Mouse (Mus musculus) midbrain, embryonic 11.5 days (tissue): ENCODE data around the gene Cd28. TPM values are rescaled to one million over a fixed set of nuclear protein-coding genes. Genes with fewer than 3 reads are reported as not detected.

Experiments
- ATAC-seq: fragments of 200-750 bp; cut with Nextera tagmentation; 2 replicates; pipeline ENCODE4 v1.8.0; 2017; ENCODE audit warnings: moderate TSS enrichment, moderate library complexity; ENCODE audit not compliant: low FRiP score
- DNase-seq: peaks from one replicate; pipeline ENCODE4 v3.0.0; 2015; ENCODE audit warnings: low spot score; ENCODE audit errors: missing footprints
- H3K27ac ChIP-seq: fragments of 300-500 bp; sonication (generic); 2 replicates; pipeline ENCODE4 v1.5.1; 2014; ENCODE audit warnings: low read depth, low read length
- H3K27me3 ChIP-seq: fragments of 300-500 bp; sonication (generic); 2 replicates; pipeline ENCODE4 v1.6.1; 2014; ENCODE audit warnings: mild to moderate bottlenecking, low read length, moderate library complexity, mixed read lengths; ENCODE audit not compliant: control insufficient read depth, insufficient read depth
- H3K36me3 ChIP-seq: fragments of 300-500 bp; sonication (generic); 2 replicates; pipeline ENCODE4 v1.6.1; 2014; ENCODE audit warnings: mild to moderate bottlenecking, low read length, moderate library complexity, mixed read lengths; ENCODE audit not compliant: control insufficient read depth, insufficient read depth
- H3K4me1 ChIP-seq: fragments of 300-500 bp; sonication (generic); 2 replicates; pipeline ENCODE4 v1.6.1; 2014; ENCODE audit warnings: low read length; ENCODE audit not compliant: control insufficient read depth, insufficient read depth
- H3K4me2 ChIP-seq: fragments of 300-500 bp; sonication (generic); 2 replicates; pipeline ENCODE4 v1.6.1; 2014; ENCODE audit warnings: mild to moderate bottlenecking, moderate library complexity
- H3K4me3 ChIP-seq: fragments of 300-500 bp; sonication (generic); 2 replicates; pipeline ENCODE4 v1.5.1; 2014; ENCODE audit warnings: low read depth, low read length
- H3K9ac ChIP-seq: fragments of 300-500 bp; sonication (generic); 2 replicates; pipeline ENCODE4 v1.6.1; 2014; ENCODE audit warnings: low read length
- H3K9me3 ChIP-seq: fragments of 300-500 bp; sonication (generic); 2 replicates; pipeline ENCODE4 v1.6.1; 2016; ENCODE audit warnings: low read length; ENCODE audit not compliant: control insufficient read depth
- WGBS: fragments of 180-500 bp; shearing (Covaris S2); extraction: QIAGEN DNeasy Blood & Tissue Kit; methylation state at CpG from one replicate; pipeline ENCODE4 v1.1.7; 2014; 5-methylcytosine and 5-hydroxymethylcytosine counted together
- polyA plus RNA-seq: library from polyadenylated mRNA; unstranded; fragments of >200 nt; fragmentation: Nextera tagmentation; extraction: Ambion mirVana; gene quantifications from 2 replicates; pipeline ENCODE4 v1.2.1, GENCODE M21; 2014

The Cd28 gene
- polyA plus RNA-seq, 1 experiment from 2014 or later = 0.10 TPM

DNA sequence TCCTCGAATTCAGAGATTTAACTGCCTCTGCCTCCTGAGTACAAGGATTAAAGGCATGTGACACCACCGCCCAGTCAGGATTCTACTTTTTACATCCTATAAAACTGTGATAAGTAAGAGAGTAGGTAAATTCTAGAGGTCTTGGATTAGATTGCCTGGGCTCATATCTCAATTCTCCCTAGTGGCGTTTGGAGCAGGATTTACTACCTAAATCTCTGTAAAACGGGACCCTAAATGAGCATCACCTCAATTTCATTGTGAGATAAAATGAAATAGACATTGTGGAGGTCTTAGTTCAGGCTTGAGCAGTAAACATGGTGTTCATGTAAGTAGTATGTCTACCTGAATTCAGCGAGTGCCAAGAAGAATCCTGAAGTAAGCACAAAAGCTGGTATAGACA is 30.3 kb downstream of the Cd28 start:
- DNase-seq (no peak), ATAC-seq (no peak)
- Histone ChIP-seq H3K4me3 (no peak overlapping the region), H3K27ac (no peak overlapping the region), H3K27me3 (no peaks in the 10 kb centered on the region), H3K36me3 (no peaks in the 10 kb centered on the region), H3K4me2 (no peak overlapping the region), H3K4me1 (no peaks in the 10 kb centered on the region), H3K9me3 (no peaks in the 10 kb centered on the region), H3K9ac (no peak overlapping the region)
- WGBS = 94% methylated on average over 5 of the region's 5 CpGs

DNA sequence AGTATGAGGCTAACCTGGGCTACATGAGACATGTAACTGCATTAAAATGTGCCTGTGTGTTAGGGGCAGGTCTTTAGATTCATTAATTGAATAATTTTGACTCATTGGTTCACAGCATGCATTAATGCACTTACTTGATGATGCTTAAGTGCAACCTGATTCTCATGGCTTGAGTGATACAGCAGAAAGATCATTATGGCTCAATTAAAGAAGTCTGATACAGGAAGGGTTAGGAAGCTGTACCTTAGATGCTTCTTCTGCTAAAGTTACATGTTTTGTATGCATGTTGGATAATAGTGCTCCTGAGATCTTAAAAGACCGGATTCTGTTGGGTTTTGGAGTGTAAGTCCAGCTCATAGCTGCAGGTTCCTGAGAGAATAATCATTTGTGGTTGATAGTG is 31.7 kb downstream of the Cd28 start:
- H3K9ac ChIP-seq = no peak overlapping the region
- H3K36me3 ChIP-seq = no peaks in the 10 kb centered on the region
- no peaks in the 10 kb centered on the region for H3K27me3 ChIP-seq
- DNase-seq (peak; percentile 21), ATAC-seq (no peak)
- H3K9me3 ChIP-seq = no peaks in the 10 kb centered on the region
- no peaks in the 10 kb centered on the region for H3K4me1 ChIP-seq
- no peak overlapping the region for H3K4me3 ChIP-seq
- no peak overlapping the region for H3K4me2 ChIP-seq
- 81% methylated on average over 1 of the region's 1 CpGs for WGBS
- no peak overlapping the region for H3K27ac ChIP-seq

DNA sequence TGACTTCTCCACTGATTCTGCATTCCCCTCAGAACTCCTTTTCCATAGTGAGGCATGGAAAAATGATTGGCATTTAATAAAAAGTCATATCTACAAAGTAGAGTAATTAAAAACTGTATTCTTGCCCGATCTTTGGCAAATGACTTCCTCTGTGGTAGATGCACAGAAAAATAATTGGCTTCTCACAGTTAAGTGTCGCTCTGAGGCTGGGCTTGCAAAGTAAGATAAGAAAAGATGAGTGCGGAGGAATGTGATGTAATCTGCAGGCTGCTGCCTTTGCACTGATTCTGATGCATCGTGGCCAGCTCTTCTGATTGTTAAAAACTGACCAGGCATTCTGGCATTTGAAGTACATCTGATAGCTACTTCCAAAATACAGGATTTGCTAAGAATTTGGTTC is 32.3 kb downstream of the Cd28 start:
- Histone ChIP-seq H3K9ac (no peak overlapping the region), H3K4me2 (no peak overlapping the region), H3K4me3 (no peak overlapping the region), H3K4me1 (no peaks in the 10 kb centered on the region), H3K36me3 (no peaks in the 10 kb centered on the region), H3K9me3 (no peaks in the 10 kb centered on the region), H3K27ac (no peak overlapping the region), H3K27me3 (no peaks in the 10 kb centered on the region)
- WGBS = 89% methylated on average over 4 of the region's 4 CpGs
- ATAC-seq (no peak), DNase-seq (no peak)

DNA sequence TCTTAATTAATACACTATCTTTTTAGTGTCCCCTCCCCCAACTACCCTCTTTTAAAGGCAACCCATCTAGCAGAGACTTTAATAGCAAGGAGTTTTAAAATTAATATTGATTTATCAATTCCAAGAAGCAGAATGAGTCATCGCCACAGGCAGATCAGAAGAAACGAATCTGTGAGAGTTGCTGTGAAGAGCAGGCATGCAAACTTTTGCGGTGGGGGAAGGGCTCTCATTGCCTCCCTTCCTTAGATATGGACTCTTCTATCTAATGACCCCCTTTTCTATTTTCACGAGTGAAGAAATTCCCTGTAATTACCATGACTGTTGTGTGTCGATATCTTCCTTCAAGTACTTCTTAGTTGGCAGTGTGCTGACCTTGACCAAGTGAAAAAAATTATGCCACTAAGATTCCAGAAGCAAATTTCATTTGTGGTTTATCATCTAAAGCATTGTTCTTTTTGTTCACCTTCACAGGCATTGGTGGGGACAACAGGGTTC is 32.8 kb downstream of the Cd28 start:
- Histone ChIP-seq H3K36me3 (no peaks in the 10 kb centered on the region), H3K27ac (no peak overlapping the region), H3K9ac (no peak overlapping the region), H3K9me3 (no peaks in the 10 kb centered on the region), H3K4me2 (no peak overlapping the region), H3K27me3 (no peaks in the 10 kb centered on the region), H3K4me3 (no peak overlapping the region), H3K4me1 (no peaks in the 10 kb centered on the region)
- 85% methylated on average over 5 of the region's 5 CpGs for WGBS
- ATAC-seq = no peak
- peak; percentile 72 for DNase-seq

DNA sequence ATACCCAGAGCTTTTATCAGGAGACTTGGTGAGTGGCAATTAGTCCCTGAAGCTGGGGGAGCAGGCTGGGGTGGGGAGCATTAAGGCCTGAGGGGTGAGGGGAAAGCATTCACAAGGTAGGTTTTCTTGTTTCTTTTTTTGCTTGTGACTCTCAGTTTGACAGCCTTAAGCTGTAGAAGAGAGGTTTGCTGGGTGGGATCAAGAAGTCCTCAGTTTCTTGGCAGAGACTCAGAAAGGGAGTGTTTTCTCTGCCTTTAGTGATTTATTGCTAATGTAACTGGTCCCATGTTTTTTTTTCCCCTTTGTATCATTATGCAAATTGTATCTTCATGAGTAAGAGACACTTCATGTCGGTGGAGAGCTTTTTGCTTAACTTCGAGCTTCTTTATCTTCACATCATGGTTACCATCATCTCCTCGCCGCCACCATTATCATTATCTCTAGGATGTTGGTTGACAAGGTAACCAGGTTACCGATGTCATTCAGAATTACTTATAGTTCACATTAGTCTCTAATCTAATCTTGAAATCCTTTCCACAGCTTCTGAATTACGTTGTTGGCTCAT is 33.7 kb downstream of the Cd28 start:
- no peak overlapping the region for H3K4me2 ChIP-seq
- WGBS = 88% methylated on average over 6 of the region's 6 CpGs
- ATAC-seq (no peak), DNase-seq (peak; percentile 51)
- H3K4me1 ChIP-seq = no peaks in the 10 kb centered on the region
- no peak overlapping the region for H3K9ac ChIP-seq
- H3K27me3 ChIP-seq = no peaks in the 10 kb centered on the region
- no peak overlapping the region for H3K4me3 ChIP-seq
- no peak overlapping the region for H3K27ac ChIP-seq
- H3K9me3 ChIP-seq = no peaks in the 10 kb centered on the region
- H3K36me3 ChIP-seq = no peaks in the 10 kb centered on the region

DNA sequence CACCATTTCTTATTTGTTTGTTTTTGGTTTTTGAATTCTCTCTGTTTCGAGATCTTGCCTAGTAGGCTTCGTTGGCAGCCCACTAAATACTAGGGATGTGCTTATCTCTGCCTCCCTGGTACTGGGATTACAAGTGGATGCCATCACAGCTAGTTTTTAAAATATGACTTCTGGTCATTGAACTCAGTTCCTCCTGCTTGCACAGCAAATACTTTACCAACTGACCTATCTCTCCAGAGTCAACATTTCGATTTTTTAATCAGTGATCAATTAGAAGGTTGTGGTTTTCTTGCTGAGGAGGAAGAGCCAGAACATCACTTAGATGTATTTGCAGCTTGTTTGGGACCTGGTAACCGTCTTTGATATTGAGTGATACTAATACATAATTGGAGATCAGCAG is 34.4 kb downstream of the Cd28 start:
- DNase-seq (no peak), ATAC-seq (no peak)
- WGBS = 86% methylated on average over 4 of the region's 4 CpGs
- Histone ChIP-seq H3K27me3 (no peaks in the 10 kb centered on the region), H3K9ac (no peak overlapping the region), H3K4me3 (no peak overlapping the region), H3K36me3 (no peaks in the 10 kb centered on the region), H3K9me3 (no peaks in the 10 kb centered on the region), H3K4me2 (no peak overlapping the region), H3K4me1 (no peaks in the 10 kb centered on the region), H3K27ac (no peak overlapping the region)

DNA sequence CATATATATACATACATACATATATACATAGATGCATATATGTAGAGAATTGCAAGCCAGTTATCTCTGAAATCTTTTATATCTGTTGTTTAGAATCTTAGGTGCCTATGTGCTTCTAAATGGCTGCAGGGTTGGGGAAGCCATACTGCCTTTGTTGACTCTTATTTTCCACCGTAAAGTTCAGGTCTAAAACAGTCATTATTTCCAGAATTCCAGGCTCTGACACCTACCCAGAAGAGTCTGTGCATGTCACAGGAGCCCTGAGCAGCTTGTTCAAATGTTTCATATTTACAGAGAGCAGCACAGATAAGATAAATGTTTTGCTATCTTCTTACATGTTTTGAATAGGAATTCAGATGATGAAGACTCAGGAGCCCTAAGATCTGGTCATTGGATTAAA is 36.4 kb downstream of the Cd28 start:
- 89% methylated on average over 1 of the region's 1 CpGs for WGBS
- ATAC-seq (no peak), DNase-seq (peak; percentile 28)
- Histone ChIP-seq H3K27ac (no peak overlapping the region), H3K27me3 (no peaks in the 10 kb centered on the region), H3K9ac (no peak overlapping the region), H3K4me1 (no peaks in the 10 kb centered on the region), H3K4me2 (no peak overlapping the region), H3K36me3 (no peaks in the 10 kb centered on the region), H3K9me3 (no peaks in the 10 kb centered on the region), H3K4me3 (no peak overlapping the region)

DNA sequence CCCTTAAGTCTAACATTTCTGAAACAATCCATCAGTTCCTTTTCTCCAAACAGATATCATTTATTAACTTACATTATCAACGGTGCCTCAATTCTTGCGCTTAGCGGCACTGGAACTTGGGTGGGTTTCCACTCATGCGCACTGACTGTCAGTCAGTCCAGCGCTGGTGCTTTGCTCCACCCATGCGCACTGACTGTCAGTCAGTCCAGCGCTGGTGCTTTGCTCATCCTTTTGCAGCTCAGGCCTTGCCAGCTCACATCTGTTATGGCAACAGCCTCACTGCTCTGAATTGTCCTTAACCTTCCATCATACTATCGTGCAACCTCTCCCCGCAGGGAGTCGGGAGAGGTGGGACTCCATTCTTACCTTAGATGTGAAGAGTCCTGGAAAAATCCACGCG is 37.4 kb downstream of the Cd28 start:
- ATAC-seq (no peak), DNase-seq (peak; percentile 26)
- Histone ChIP-seq H3K9me3 (no peaks in the 10 kb centered on the region), H3K27ac (no peak overlapping the region), H3K4me2 (no peak overlapping the region), H3K27me3 (no peaks in the 10 kb centered on the region), H3K4me1 (no peaks in the 10 kb centered on the region), H3K36me3 (no peaks in the 10 kb centered on the region), H3K4me3 (no peak overlapping the region), H3K9ac (no peak overlapping the region)
- 94% methylated on average over 12 of the region's 12 CpGs for WGBS

DNA sequence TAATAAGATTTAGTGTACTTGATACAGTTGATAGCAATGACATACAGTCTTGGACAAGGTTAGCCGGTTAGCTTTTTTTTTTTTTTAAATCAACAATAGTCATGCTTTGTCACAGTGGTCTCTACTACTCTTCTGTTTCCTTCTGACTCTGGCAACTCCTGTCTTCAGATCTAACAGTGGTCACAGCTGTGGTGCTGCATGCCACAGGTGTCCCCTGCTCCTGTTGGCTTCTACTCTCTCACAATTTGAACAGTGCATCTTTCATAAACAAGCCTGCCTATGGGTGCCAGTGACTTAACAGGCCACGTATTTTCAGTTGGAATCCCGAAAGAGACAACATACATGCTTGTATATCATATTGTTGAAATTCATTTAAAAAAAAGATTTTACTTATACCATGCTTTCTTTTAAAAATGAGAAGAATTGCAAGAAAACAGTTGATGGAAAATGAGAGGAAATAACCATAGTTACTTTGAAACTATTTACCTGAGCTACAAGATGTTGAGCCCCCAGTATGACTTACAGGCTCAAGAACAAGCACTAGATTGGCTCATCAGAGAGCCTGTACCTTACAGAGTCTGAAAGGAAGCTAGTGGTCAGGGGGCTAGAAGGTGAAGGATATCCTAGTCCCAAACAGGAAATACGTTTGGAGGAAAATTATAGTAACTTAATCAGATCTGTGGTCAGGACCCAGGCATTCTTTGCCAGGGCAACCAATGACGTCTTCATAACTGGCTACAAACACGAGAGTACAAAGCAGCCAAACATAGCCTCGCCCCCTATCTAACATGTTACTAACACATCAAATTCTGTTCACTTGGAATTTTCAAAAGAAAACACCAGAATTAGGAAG is 39.0 kb downstream of the Cd28 start:
- no peaks in the 10 kb centered on the region for H3K4me1 ChIP-seq
- DNase-seq (peak; percentile 51), ATAC-seq (no peak)
- no peak overlapping the region for H3K4me3 ChIP-seq
- H3K4me2 ChIP-seq = no peak overlapping the region
- WGBS = 85% methylated on average over 7 of the region's 7 CpGs
- H3K9me3 ChIP-seq = no peaks in the 10 kb centered on the region
- H3K9ac ChIP-seq = no peak overlapping the region
- H3K27ac ChIP-seq = no peak overlapping the region
- no peaks in the 10 kb centered on the region for H3K36me3 ChIP-seq
- H3K27me3 ChIP-seq = no peaks in the 10 kb centered on the region
